Mouse (Mus musculus) embryonic facial prominence, embryonic 12.5 days (tissue): ENCODE results near the gene Pbx3. TPM values are rescaled to one million over a fixed set of nuclear protein-coding genes. Genes with fewer than 3 reads are reported as not detected.

Source experiments
- ATAC-seq: fragments of 200-750 bp; cut with Nextera tagmentation; 2 replicates; pipeline ENCODE4 v1.8.0; 2017; ENCODE audit not compliant: insufficient number of reproducible peaks, insufficient read depth, low FRiP score, low TSS enrichment
- H3K27ac ChIP-seq: fragments of 300-500 bp; sonication (generic); 2 replicates; pipeline ENCODE4 v1.5.1; 2016; ENCODE audit warnings: mild to moderate bottlenecking
- H3K27me3 ChIP-seq: fragments of 300-500 bp; sonication (generic); 2 replicates; pipeline ENCODE4 v1.6.1; 2016; ENCODE audit warnings: mild to moderate bottlenecking, moderate library complexity
- H3K36me3 ChIP-seq: fragments of 300-500 bp; sonication (generic); 2 replicates; pipeline ENCODE4 v1.6.1; 2016; ENCODE audit warnings: mild to moderate bottlenecking
- H3K4me1 ChIP-seq: fragments of 300-500 bp; sonication (generic); 2 replicates; pipeline ENCODE4 v1.6.1; 2016
- H3K4me2 ChIP-seq: fragments of 300-500 bp; sonication (generic); replicated peaks from 2 replicates; pipeline ENCODE4 v1.6.1; 2016; ENCODE audit warnings: mild to moderate bottlenecking, moderate library complexity
- H3K4me3 ChIP-seq: fragments of 300-500 bp; sonication (generic); 2 replicates; pipeline ENCODE4 v1.5.1; 2016; ENCODE audit warnings: mild to moderate bottlenecking
- H3K9ac ChIP-seq: fragments of 300-500 bp; sonication (generic); 2 replicates; pipeline ENCODE4 v1.6.1; 2016; ENCODE audit warnings: mild to moderate bottlenecking, moderate library complexity
- H3K9me3 ChIP-seq: fragments of 300-500 bp; sonication (generic); 2 replicates; pipeline ENCODE4 v1.6.1; 2016; ENCODE audit warnings: mild to moderate bottlenecking, moderate library complexity
- WGBS: fragments of 180-500 bp; shearing (Covaris S2); methylation state at CpG from one replicate; pipeline ENCODE4 v1.1.7; 2016; 5-methylcytosine and 5-hydroxymethylcytosine counted together
- polyA plus RNA-seq: library from polyadenylated mRNA; unstranded; fragments of >200 nt; fragmentation: Nextera tagmentation; extraction: Ambion mirVana; gene quantifications from 2 replicates; pipeline ENCODE4 v1.2.1, GENCODE M21; 2016

The Pbx3 gene
- polyA plus RNA-seq, 1 experiment from 2014 or later: 36.8 TPM

GRCm38 (mm10) chr2:34169626-34170025 lies 203.3 kb downstream of the Pbx3 start:
- ATAC-seq: no peak
- Histone ChIP-seq H3K4me1 (no peaks in the 10 kb centered on the region), H3K9ac (no peak overlapping the region), H3K9me3 (no peaks in the 10 kb centered on the region), H3K36me3 (peaks cover 8% of the 10 kb centered on the region), H3K27me3 (no peaks in the 10 kb centered on the region), H3K27ac (no peak overlapping the region), H3K4me3 (no peak overlapping the region), H3K4me2 (no peak overlapping the region)
- WGBS: 88% methylated on average over 2 of the region's 2 CpGs

- no peaks in the 10 kb centered on the region for H3K27me3 ChIP-seq
- peaks cover 8% of the 10 kb centered on the region for H3K36me3 ChIP-seq
- H3K9me3 ChIP-seq: no peaks in the 10 kb centered on the region
- no peak for ATAC-seq
- no peak overlapping the region for H3K9ac ChIP-seq
- H3K27ac ChIP-seq: no peak overlapping the region
- no peak overlapping the region for H3K4me3 ChIP-seq
- no peaks in the 10 kb centered on the region for H3K4me1 ChIP-seq
- 48% methylated on average over 3 of the region's 3 CpGs for WGBS
- H3K4me2 ChIP-seq: no peak overlapping the region
These were observed 204.8 kb downstream of the Pbx3 start for GRCm38 (mm10) chr2:34168191-34168590.

GRCm38 (mm10) chr2:34162484-34162883 lies 210.5 kb downstream of the Pbx3 start:
- 80% methylated on average over 3 of the region's 3 CpGs for WGBS
- Histone ChIP-seq H3K36me3 (no peaks in the 10 kb centered on the region), H3K9me3 (no peaks in the 10 kb centered on the region), H3K4me1 (no peaks in the 10 kb centered on the region), H3K9ac (no peak overlapping the region), H3K27me3 (no peaks in the 10 kb centered on the region), H3K27ac (no peak overlapping the region), H3K4me3 (no peak overlapping the region), H3K4me2 (no peak overlapping the region)
- ATAC-seq: no peak

GRCm38 (mm10) chr2:34157746-34158145 lies 215.2 kb downstream of the Pbx3 start:
- Histone ChIP-seq H3K27me3 (no peaks in the 10 kb centered on the region), H3K4me2 (no peak overlapping the region), H3K4me1 (no peaks in the 10 kb centered on the region), H3K27ac (no peak overlapping the region), H3K36me3 (no peaks in the 10 kb centered on the region), H3K9ac (no peak overlapping the region), H3K4me3 (no peak overlapping the region), H3K9me3 (no peaks in the 10 kb centered on the region)
- no peak for ATAC-seq
- 93% methylated on average over 3 of the region's 3 CpGs for WGBS

- Histone ChIP-seq H3K27ac (no peak overlapping the region), H3K36me3 (no peaks in the 10 kb centered on the region), H3K4me3 (no peak overlapping the region), H3K9ac (no peak overlapping the region), H3K27me3 (no peaks in the 10 kb centered on the region), H3K4me2 (no peak overlapping the region), H3K9me3 (no peaks in the 10 kb centered on the region), H3K4me1 (no peaks in the 10 kb centered on the region)
- ATAC-seq: no peak
- 60% methylated on average over 5 of the region's 5 CpGs for WGBS
These were observed 218.1 kb downstream of the Pbx3 start for GRCm38 (mm10) chr2:34154833-34155232.

GRCm38 (mm10) chr2:34153336-34153735 lies 219.6 kb downstream of the Pbx3 start:
- Histone ChIP-seq H3K9me3 (no peaks in the 10 kb centered on the region), H3K27me3 (no peaks in the 10 kb centered on the region), H3K4me3 (no peak overlapping the region), H3K4me2 (no peak overlapping the region), H3K9ac (no peak overlapping the region), H3K27ac (no peak overlapping the region), H3K4me1 (no peaks in the 10 kb centered on the region), H3K36me3 (no peaks in the 10 kb centered on the region)
- no peak for ATAC-seq
- 79% methylated on average over 6 of the region's 6 CpGs for WGBS

GRCm38 (mm10) chr2:34150560-34150959 lies 222.4 kb downstream of the Pbx3 start:
- no peak overlapping the region for H3K9ac ChIP-seq
- no peaks in the 10 kb centered on the region for H3K4me1 ChIP-seq
- no peaks in the 10 kb centered on the region for H3K36me3 ChIP-seq
- 83% methylated on average over 4 of the region's 4 CpGs for WGBS
- H3K27ac ChIP-seq: no peak overlapping the region
- H3K27me3 ChIP-seq: no peaks in the 10 kb centered on the region
- no peaks in the 10 kb centered on the region for H3K9me3 ChIP-seq
- no peak overlapping the region for H3K4me3 ChIP-seq
- no peak overlapping the region for H3K4me2 ChIP-seq
- ATAC-seq: no peak

- Histone ChIP-seq H3K9ac (no peak overlapping the region), H3K4me3 (no peak overlapping the region), H3K27ac (no peak overlapping the region), H3K4me1 (no peaks in the 10 kb centered on the region), H3K4me2 (no peak overlapping the region), H3K36me3 (no peaks in the 10 kb centered on the region), H3K27me3 (no peaks in the 10 kb centered on the region), H3K9me3 (no peaks in the 10 kb centered on the region)
- WGBS: 81% methylated on average over 7 of the region's 7 CpGs
- no peak for ATAC-seq
These were observed 224.7 kb downstream of the Pbx3 start for GRCm38 (mm10) chr2:34148214-34148613.

- no peak for ATAC-seq
- 88% methylated on average over 14 of the region's 14 CpGs for WGBS
These were observed 225.5 kb downstream of the Pbx3 start for GRCm38 (mm10) chr2:34147476-34147875.

GRCm38 (mm10) chr2:34147036-34147435 lies 225.9 kb downstream of the Pbx3 start:
- no peaks in the 10 kb centered on the region for H3K9me3 ChIP-seq
- H3K4me1 ChIP-seq: no peaks in the 10 kb centered on the region
- 91% methylated on average over 4 of the region's 4 CpGs for WGBS
- no peak overlapping the region for H3K27ac ChIP-seq
- H3K36me3 ChIP-seq: no peaks in the 10 kb centered on the region
- no peak overlapping the region for H3K4me3 ChIP-seq
- no peak for ATAC-seq
- no peaks in the 10 kb centered on the region for H3K27me3 ChIP-seq
- H3K4me2 ChIP-seq: no peak overlapping the region
- no peak overlapping the region for H3K9ac ChIP-seq

More at GRCm38 (mm10) chr2:34147476-34147875, 225.5 kb downstream of the Pbx3 start:
- Histone ChIP-seq H3K27ac (no peak overlapping the region), H3K4me2 (no peak overlapping the region), H3K9ac (no peak overlapping the region), H3K4me3 (no peak overlapping the region), H3K36me3 (no peaks in the 10 kb centered on the region), H3K27me3 (no peaks in the 10 kb centered on the region), H3K9me3 (no peaks in the 10 kb centered on the region), H3K4me1 (no peaks in the 10 kb centered on the region)

- no peaks in the 10 kb centered on the region for H3K4me1 ChIP-seq
- H3K4me2 ChIP-seq: no peak overlapping the region
- no peak for ATAC-seq
- H3K27ac ChIP-seq: no peak overlapping the region
- 83% methylated on average over 1 of the region's 1 CpGs for WGBS
- H3K27me3 ChIP-seq: no peaks in the 10 kb centered on the region
- no peaks in the 10 kb centered on the region for H3K9me3 ChIP-seq
- H3K36me3 ChIP-seq: no peaks in the 10 kb centered on the region
- H3K4me3 ChIP-seq: no peak overlapping the region
- H3K9ac ChIP-seq: no peak overlapping the region
These were observed 226.5 kb downstream of the Pbx3 start for GRCm38 (mm10) chr2:34146431-34146830.

- WGBS: 83% methylated on average over 5 of the region's 5 CpGs
- no peaks in the 10 kb centered on the region for H3K36me3 ChIP-seq
- ATAC-seq: no peak
These were observed 233.3 kb downstream of the Pbx3 start for GRCm38 (mm10) chr2:34139470-34140158.

More at GRCm38 (mm10) chr2:34139470-34140158, 233.3 kb downstream of the Pbx3 start:
- Histone ChIP-seq H3K4me3 (no peak overlapping the region), H3K9ac (no peak overlapping the region), H3K4me1 (no peaks in the 10 kb centered on the region), H3K27me3 (no peaks in the 10 kb centered on the region), H3K9me3 (no peaks in the 10 kb centered on the region), H3K4me2 (no peak overlapping the region), H3K27ac (no peak overlapping the region)
